Mouse (Mus musculus) embryonic stem cell, embryonic (primary cell): ENCODE measurements at regions not wholly inside any gene's neighbourhood (a gene's known extent, or its start where the extent isn't known, plus 50 kb on each side); places are given as distances from the start of the nearest gene placed in this dataset.

ENCODE experiments used
- CTCF ChIA-PET, 4 experiments: fragments of 300-600 bp in 2 of 4; fragments of 350-600 bp in 2 of 4; sonication (Branson Sonifier 250); formaldehyde crosslinking; loops; one replicate each; lab custom pipeline; 2022; ENCODE audit warnings: inconsistent platforms in 2 of 4; lab: Charles Lee
- POLR2A ChIA-PET, 4 experiments: fragments of 300-600 bp in 2 of 4; fragments of 350-600 bp in 2 of 4; sonication (Branson Sonifier 250); formaldehyde crosslinking; loops; one replicate each; lab custom pipeline; 2022; ENCODE audit warnings: antibody characterized with exemption in 4 of 4, inconsistent platforms in 1 of 4; lab: Charles Lee

- POLR2A ChIA-PET, result no interaction called here
- CTCF ChIA-PET, result interaction anchor here in 1 of 4 experiments (0.5 kb wide), 1 partner anchor 714 kb away, joined by 3 read pairs; no protein-coding TSS in a partner anchor
Observed at GRCm38 (mm10) chr14:105619449-105619848, 277.2 kb downstream of the Spry2 start.

GRCm38 (mm10) chr14:105615766-105616165 is 280.9 kb downstream of the Spry2 start:
- CTCF ChIA-PET, result no interaction called here
- POLR2A ChIA-PET, result no interaction called here

GRCm38 (mm10) chr14:105612794-105613193 is 283.8 kb downstream of the Spry2 start:
- CTCF ChIA-PET, result no interaction called here

GRCm38 (mm10) chr14:105608804-105609203 is 287.8 kb downstream of the Spry2 start:
- POLR2A ChIA-PET, result no interaction called here
- CTCF ChIA-PET, result no interaction called here

More at GRCm38 (mm10) chr14:105612794-105613193, 283.8 kb downstream of the Spry2 start:
- POLR2A ChIA-PET, result no interaction called here

GRCm38 (mm10) chr14:105606551-105606950 is 290.1 kb downstream of the Spry2 start:
- ChIA-PET POLR2A (no interaction called here), CTCF (no interaction called here)

- ChIA-PET CTCF (no interaction called here), POLR2A (no interaction called here)
Observed at GRCm38 (mm10) chr14:105604451-105604850, 292.2 kb downstream of the Spry2 start.

GRCm38 (mm10) chr14:105603047-105603461 is 293.6 kb downstream of the Spry2 start:
- ChIA-PET CTCF (no interaction called here), POLR2A (no interaction called here)

GRCm38 (mm10) chr14:105599550-105600453 is 296.8 kb downstream of the Spry2 start:
- CTCF ChIA-PET, result no interaction called here
- POLR2A ChIA-PET, result interaction anchor here in 1 of 4 experiments (0.6 kb wide), 1 partner anchor 1434 kb away, joined by 3 read pairs; no protein-coding TSS in a partner anchor

GRCm38 (mm10) chr14:105589751-105590150 is 306.9 kb downstream of the Spry2 start:
- ChIA-PET POLR2A (interaction anchor here in 2 of 4 experiments (0.6 to 1.4 kb wide), 2 partner anchors 91 to 141 kb away, joined by 5 to 9 read pairs; no protein-coding TSS in a partner anchor), CTCF (no interaction called here)

- ChIA-PET CTCF (no interaction called here), POLR2A (interaction anchor here in 1 of 4 experiments (1.4 kb wide), 1 partner anchor 141 kb away, joined by 5 read pairs; no protein-coding TSS in a partner anchor)
Observed at GRCm38 (mm10) chr14:105589261-105589660, 307.4 kb downstream of the Spry2 start.

GRCm38 (mm10) chr14:105588391-105589163 is 308.0 kb downstream of the Spry2 start:
- ChIA-PET CTCF (no interaction called here), POLR2A (interaction anchor here in 1 of 4 experiments (1.4 kb wide), 1 partner anchor 142 kb away, joined by 5 read pairs; no protein-coding TSS in a partner anchor)

- ChIA-PET POLR2A (no interaction called here), CTCF (no interaction called here)
Observed at GRCm38 (mm10) chr14:105588029-105588390, 308.6 kb downstream of the Spry2 start.

- ChIA-PET CTCF (no interaction called here), POLR2A (interaction anchor here in 1 of 4 experiments (1.2 kb wide), 1 partner anchor 25 kb away, joined by 3 read pairs; no protein-coding TSS in a partner anchor)
Observed at GRCm38 (mm10) chr14:105584632-105585031, 312.0 kb downstream of the Spry2 start.

- ChIA-PET POLR2A (interaction anchor here in 1 of 4 experiments (1.2 kb wide), 1 partner anchor 24 kb away, joined by 3 read pairs; no protein-coding TSS in a partner anchor), CTCF (no interaction called here)
Observed at GRCm38 (mm10) chr14:105583497-105583896, 313.1 kb downstream of the Spry2 start.

GRCm38 (mm10) chr14:105576266-105576665 is 317.9 kb downstream of the Ndfip2 start:
- CTCF ChIA-PET, result no interaction called here

GRCm38 (mm10) chr14:105572036-105572891 is 313.9 kb downstream of the Ndfip2 start:
- ChIA-PET CTCF (interaction anchor here in 1 of 4 experiments (0.6 kb wide), 2 partner anchors 528 to 781 kb away, joined by 3 to 6 read pairs; no protein-coding TSS in a partner anchor), POLR2A (no interaction called here)

More at GRCm38 (mm10) chr14:105576266-105576665, 317.9 kb downstream of the Ndfip2 start:
- POLR2A ChIA-PET, result interaction anchor here in 1 of 4 experiments (0.5 kb wide), 1 partner anchor 93 kb away, joined by 3 read pairs; no protein-coding TSS in a partner anchor

- POLR2A ChIA-PET, result no interaction called here
- CTCF ChIA-PET, result no interaction called here
Observed at GRCm38 (mm10) chr14:105570156-105570555, 311.8 kb downstream of the Ndfip2 start.

- POLR2A ChIA-PET, result interaction anchor here in 1 of 4 experiments (0.6 kb wide), 1 partner anchor 328 kb away, joined by 4 read pairs; no protein-coding TSS in a partner anchor
- CTCF ChIA-PET, result no interaction called here
Observed at GRCm38 (mm10) chr14:105565827-105566226, 307.5 kb downstream of the Ndfip2 start.
